Mouse (Mus musculus): ENCODE measurements at regions not wholly inside any gene's neighbourhood (a gene's known extent, or its start where the extent isn't known, plus 50 kb on each side); places are given as distances from the start of the nearest gene placed in this dataset.

GRCm38 (mm10) chr16:97234321-97234720, 63.8 kb upstream of the Dscam start:
- H3K27me3 ChIP-seq (ENCODE audit: control insufficient read depth, insufficient read depth, low read length) = no peaks in the 10 kb centered on the region
- ATAC-seq (replicated peaks; ENCODE audit: insufficient number of reproducible peaks, low FRiP score, low TSS enrichment) = no peak

GRCm38 (mm10) chr16:97239626-97240025, 69.1 kb upstream of the Dscam start:
- H3K9me3 ChIP-seq (replicated peaks; ENCODE audit: control insufficient read depth, low read length) = no peaks in the 10 kb centered on the region
- no peak for ATAC-seq (replicated peaks; ENCODE audit: insufficient number of reproducible peaks, low FRiP score, low TSS enrichment)
- no peaks in the 10 kb centered on the region for H3K27me3 ChIP-seq (ENCODE audit: control insufficient read depth, insufficient read depth, low read length)
- WGBS (ENCODE audit: insufficient replicate concordance) = 64% methylated on average over 5 of the region's 5 CpGs
- no peak overlapping the region for H3K9ac ChIP-seq (ENCODE audit: low read depth, low read length)
- no peaks in the 10 kb centered on the region for H3K36me3 ChIP-seq (ENCODE audit: control insufficient read depth, insufficient read depth, low read length)
- H3K27ac ChIP-seq (ENCODE audit: low read depth, low read length) = no peak overlapping the region
- H3K4me3 ChIP-seq (ENCODE audit: low read depth, low read length) = no peak overlapping the region
- H3K4me2 ChIP-seq = no peak overlapping the region
- no peaks in the 10 kb centered on the region for H3K4me1 ChIP-seq (ENCODE audit: control insufficient read depth, insufficient read depth, low read length)

More at GRCm38 (mm10) chr16:97234321-97234720, 63.8 kb upstream of the Dscam start:
- no peaks in the 10 kb centered on the region for H3K4me1 ChIP-seq (ENCODE audit: control insufficient read depth, insufficient read depth, low read length)
- no peak overlapping the region for H3K9ac ChIP-seq (ENCODE audit: low read depth, low read length)
- H3K36me3 ChIP-seq (ENCODE audit: control insufficient read depth, insufficient read depth, low read length) = no peaks in the 10 kb centered on the region
- no peak overlapping the region for H3K27ac ChIP-seq (ENCODE audit: low read depth, low read length)
- no peak overlapping the region for H3K4me3 ChIP-seq (ENCODE audit: low read depth, low read length)
- no peak overlapping the region for H3K4me2 ChIP-seq
- no peaks in the 10 kb centered on the region for H3K9me3 ChIP-seq (replicated peaks; ENCODE audit: control insufficient read depth, low read length)
- WGBS (ENCODE audit: insufficient replicate concordance) = 38% methylated on average over 3 of the region's 3 CpGs

- no peak overlapping the region for H3K4me2 ChIP-seq
- H3K36me3 ChIP-seq (ENCODE audit: control insufficient read depth, insufficient read depth, low read length) = no peaks in the 10 kb centered on the region
- H3K27ac ChIP-seq (ENCODE audit: low read depth, low read length) = no peak overlapping the region
- no peak overlapping the region for H3K9ac ChIP-seq (ENCODE audit: low read depth, low read length)
- H3K4me1 ChIP-seq (ENCODE audit: control insufficient read depth, insufficient read depth, low read length) = no peaks in the 10 kb centered on the region
- WGBS (ENCODE audit: insufficient replicate concordance) = 73% methylated on average over 7 of the region's 7 CpGs
- H3K4me3 ChIP-seq (ENCODE audit: low read depth, low read length) = no peak overlapping the region
- H3K9me3 ChIP-seq (replicated peaks; ENCODE audit: control insufficient read depth, low read length) = no peaks in the 10 kb centered on the region
- no peaks in the 10 kb centered on the region for H3K27me3 ChIP-seq (ENCODE audit: control insufficient read depth, insufficient read depth, low read length)
- no peak for ATAC-seq (replicated peaks; ENCODE audit: insufficient number of reproducible peaks, low FRiP score, low TSS enrichment)
These were observed 69.5 kb upstream of the Dscam start for GRCm38 (mm10) chr16:97240085-97240484.

- 58% methylated on average over 8 of the region's 8 CpGs for WGBS (ENCODE audit: insufficient replicate concordance)
- Histone ChIP-seq H3K9ac (ENCODE audit: low read depth, low read length) (no peak overlapping the region), H3K4me3 (ENCODE audit: low read depth, low read length) (no peak overlapping the region), H3K27me3 (ENCODE audit: control insufficient read depth, insufficient read depth, low read length) (no peaks in the 10 kb centered on the region), H3K9me3 (replicated peaks; ENCODE audit: control insufficient read depth, low read length) (no peaks in the 10 kb centered on the region), H3K4me2 (no peak overlapping the region), H3K27ac (ENCODE audit: low read depth, low read length) (no peak overlapping the region), H3K4me1 (ENCODE audit: control insufficient read depth, insufficient read depth, low read length) (no peaks in the 10 kb centered on the region), H3K36me3 (ENCODE audit: control insufficient read depth, insufficient read depth, low read length) (no peaks in the 10 kb centered on the region)
- ATAC-seq (replicated peaks; ENCODE audit: insufficient number of reproducible peaks, low FRiP score, low TSS enrichment) = no peak
These were observed 70.4 kb upstream of the Dscam start for GRCm38 (mm10) chr16:97240859-97241360.

- Histone ChIP-seq H3K27ac (ENCODE audit: low read depth, low read length) (no peak overlapping the region), H3K27me3 (ENCODE audit: control insufficient read depth, insufficient read depth, low read length) (no peaks in the 10 kb centered on the region), H3K9me3 (replicated peaks; ENCODE audit: control insufficient read depth, low read length) (no peaks in the 10 kb centered on the region), H3K4me2 (no peak overlapping the region), H3K36me3 (ENCODE audit: control insufficient read depth, insufficient read depth, low read length) (no peaks in the 10 kb centered on the region), H3K4me3 (ENCODE audit: low read depth, low read length) (no peak overlapping the region), H3K9ac (ENCODE audit: low read depth, low read length) (no peak overlapping the region), H3K4me1 (ENCODE audit: control insufficient read depth, insufficient read depth, low read length) (no peaks in the 10 kb centered on the region)
- no peak for ATAC-seq (replicated peaks; ENCODE audit: insufficient number of reproducible peaks, low FRiP score, low TSS enrichment)
These were observed 71.1 kb upstream of the Dscam start for GRCm38 (mm10) chr16:97241639-97242038.

GRCm38 (mm10) chr16:97250488-97250887, 79.9 kb upstream of the Dscam start:
- Histone ChIP-seq H3K4me2 (no peak overlapping the region), H3K4me3 (ENCODE audit: low read depth, low read length) (no peak overlapping the region), H3K4me1 (ENCODE audit: control insufficient read depth, insufficient read depth, low read length) (no peaks in the 10 kb centered on the region), H3K9me3 (replicated peaks; ENCODE audit: control insufficient read depth, low read length) (no peaks in the 10 kb centered on the region), H3K9ac (ENCODE audit: low read depth, low read length) (no peak overlapping the region), H3K27ac (ENCODE audit: low read depth, low read length) (no peak overlapping the region), H3K36me3 (ENCODE audit: control insufficient read depth, insufficient read depth, low read length) (no peaks in the 10 kb centered on the region), H3K27me3 (ENCODE audit: control insufficient read depth, insufficient read depth, low read length) (no peaks in the 10 kb centered on the region)
- no peak for ATAC-seq (replicated peaks; ENCODE audit: insufficient number of reproducible peaks, low FRiP score, low TSS enrichment)
- 56% methylated on average over 6 of the region's 6 CpGs for WGBS (ENCODE audit: insufficient replicate concordance)

- Histone ChIP-seq H3K9me3 (replicated peaks; ENCODE audit: control insufficient read depth, low read length) (no peaks in the 10 kb centered on the region), H3K9ac (ENCODE audit: low read depth, low read length) (no peak overlapping the region), H3K4me3 (ENCODE audit: low read depth, low read length) (no peak overlapping the region), H3K4me1 (ENCODE audit: control insufficient read depth, insufficient read depth, low read length) (no peaks in the 10 kb centered on the region), H3K27ac (ENCODE audit: low read depth, low read length) (no peak overlapping the region), H3K27me3 (ENCODE audit: control insufficient read depth, insufficient read depth, low read length) (no peaks in the 10 kb centered on the region), H3K4me2 (no peak overlapping the region), H3K36me3 (ENCODE audit: control insufficient read depth, insufficient read depth, low read length) (no peaks in the 10 kb centered on the region)
- no peak for ATAC-seq (replicated peaks; ENCODE audit: insufficient number of reproducible peaks, low FRiP score, low TSS enrichment)
- 61% methylated on average over 1 of the region's 1 CpGs for WGBS (ENCODE audit: insufficient replicate concordance)
These were observed 82.0 kb upstream of the Dscam start for GRCm38 (mm10) chr16:97252551-97252950.

GRCm38 (mm10) chr16:97252997-97253635, 82.6 kb upstream of the Dscam start:
- no peak for ATAC-seq (replicated peaks; ENCODE audit: insufficient number of reproducible peaks, low FRiP score, low TSS enrichment)
- Histone ChIP-seq H3K36me3 (ENCODE audit: control insufficient read depth, insufficient read depth, low read length) (no peaks in the 10 kb centered on the region), H3K27ac (ENCODE audit: low read depth, low read length) (no peak overlapping the region), H3K4me3 (ENCODE audit: low read depth, low read length) (no peak overlapping the region), H3K9ac (ENCODE audit: low read depth, low read length) (no peak overlapping the region), H3K4me2 (no peak overlapping the region), H3K4me1 (ENCODE audit: control insufficient read depth, insufficient read depth, low read length) (no peaks in the 10 kb centered on the region), H3K27me3 (ENCODE audit: control insufficient read depth, insufficient read depth, low read length) (no peaks in the 10 kb centered on the region), H3K9me3 (replicated peaks; ENCODE audit: control insufficient read depth, low read length) (no peaks in the 10 kb centered on the region)
- 38% methylated on average over 2 of the region's 2 CpGs for WGBS (ENCODE audit: insufficient replicate concordance)

- 75% methylated on average over 6 of the region's 6 CpGs for WGBS (ENCODE audit: insufficient replicate concordance)
These were observed 88.3 kb upstream of the Dscam start for GRCm38 (mm10) chr16:97258821-97259220.

More at GRCm38 (mm10) chr16:97258821-97259220, 88.3 kb upstream of the Dscam start:
- ATAC-seq (replicated peaks; ENCODE audit: insufficient number of reproducible peaks, low FRiP score, low TSS enrichment) = no peak
- Histone ChIP-seq H3K27ac (ENCODE audit: low read depth, low read length) (no peak overlapping the region), H3K4me2 (no peak overlapping the region), H3K9ac (ENCODE audit: low read depth, low read length) (no peak overlapping the region), H3K4me3 (ENCODE audit: low read depth, low read length) (no peak overlapping the region), H3K27me3 (ENCODE audit: control insufficient read depth, insufficient read depth, low read length) (no peaks in the 10 kb centered on the region), H3K36me3 (ENCODE audit: control insufficient read depth, insufficient read depth, low read length) (no peaks in the 10 kb centered on the region), H3K4me1 (ENCODE audit: control insufficient read depth, insufficient read depth, low read length) (no peaks in the 10 kb centered on the region), H3K9me3 (replicated peaks; ENCODE audit: control insufficient read depth, low read length) (no peaks in the 10 kb centered on the region)

Measured in heart, embryonic 11.5 days (tissue).